Mouse (Mus musculus) thymus, adult 2 months (tissue): ENCODE data around the gene Mcrs1. TPM values are rescaled to one million over a fixed set of nuclear protein-coding genes. Genes with fewer than 3 reads are reported as not detected.

Experiments
- DNase-seq: peaks from one replicate; pipeline ENCODE4 v3.0.0; 2021
- H3K27ac ChIP-seq: fragments of 200-500 bp; 2 replicates; pipeline ENCODE4 v1.5.1; 2012; ENCODE audit warnings: low read length, control low read depth; ENCODE audit not compliant: control insufficient read depth, insufficient read depth
- H3K27me3 ChIP-seq: fragments of 200-500 bp; 2 replicates; pipeline ENCODE4 v1.6.1; 2012; ENCODE audit warnings: mild to moderate bottlenecking, low read length, moderate library complexity, mixed read lengths; ENCODE audit not compliant: control insufficient read depth, insufficient read depth
- H3K36me3 ChIP-seq: fragments of 200-500 bp; 2 replicates; pipeline ENCODE4 v1.6.1; 2012; ENCODE audit warnings: mild to moderate bottlenecking, low read length, moderate library complexity; ENCODE audit not compliant: control insufficient read depth, insufficient read depth
- H3K4me1 ChIP-seq: fragments of 200-500 bp; replicated peaks from 2 replicates; pipeline ENCODE4 v1.6.1; 2012; ENCODE audit warnings: low read length; ENCODE audit not compliant: control insufficient read depth, insufficient read depth
- H3K4me3 ChIP-seq: fragments of 200-500 bp; 2 replicates; pipeline ENCODE4 v1.5.1; 2012; ENCODE audit warnings: mild to moderate bottlenecking, low read length, control low read depth, moderate library complexity; ENCODE audit not compliant: control insufficient read depth, insufficient read depth
- CTCF ChIP-seq: fragments of 200-500 bp; IDR thresholded peaks from 2 replicates; pipeline ENCODE4 v1.5.1; 2012; ENCODE audit warnings: mild to moderate bottlenecking, control low read depth, low read length, moderate library complexity, borderline replicate concordance; ENCODE audit not compliant: control insufficient read depth, poor library complexity, insufficient read depth; ENCODE audit errors: extremely low read depth
- POLR2A ChIP-seq: fragments of 200-500 bp; IDR thresholded peaks from 2 replicates; pipeline ENCODE4 v1.6.1; 2012; ENCODE audit warnings: mild to moderate bottlenecking, low read length, control low read depth, moderate library complexity; ENCODE audit not compliant: control insufficient read depth, poor library complexity, insufficient read depth; ENCODE audit errors: extremely low read depth
- WGBS: fragments of 180-500 bp; shearing (Covaris S2); methylation state at CpG from one replicate; pipeline ENCODE4 v1.1.7; 2018; 5-methylcytosine and 5-hydroxymethylcytosine counted together
- polyA plus RNA-seq: library from polyadenylated mRNA; depleted of rRNA; stranded (reverse); fragments of >200 nt; gene quantifications from 2 replicates; pipeline ENCODE4 v1.2.3, GENCODE M21; 2012

Gene Mcrs1
- polyA plus RNA-seq, 1 experiment: 131 TPM

DNA sequence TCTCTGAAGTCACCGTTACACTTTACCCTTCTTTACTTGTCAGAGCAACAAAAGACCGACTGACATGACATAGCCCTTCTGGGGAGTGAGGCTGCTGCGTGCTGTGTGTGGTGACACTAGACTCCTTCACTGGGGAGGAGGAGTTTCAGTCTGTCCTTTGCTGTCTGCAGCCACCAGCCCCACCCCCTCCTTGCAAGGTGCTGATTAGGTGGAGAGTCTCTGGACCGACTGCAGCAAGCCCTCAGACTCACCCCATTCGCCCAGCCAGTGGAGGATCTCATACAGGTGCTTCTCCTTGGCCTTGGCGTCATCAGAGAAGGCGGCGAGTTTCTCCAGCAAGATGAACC, 33.4 kb upstream of the Mcrs1 start:
- no peak overlapping the region for H3K27ac ChIP-seq
- WGBS: 78% methylated on average over 8 of the region's 8 CpGs
- no peak overlapping the region for H3K4me3 ChIP-seq
- TF ChIP-seq POLR2A (no peak), CTCF (no peak)
- H3K27me3 ChIP-seq: no peaks in the 10 kb centered on the region
- no peak for DNase-seq
- H3K4me1 ChIP-seq: no peaks in the 10 kb centered on the region
- H3K36me3 ChIP-seq: no peaks in the 10 kb centered on the region

DNA sequence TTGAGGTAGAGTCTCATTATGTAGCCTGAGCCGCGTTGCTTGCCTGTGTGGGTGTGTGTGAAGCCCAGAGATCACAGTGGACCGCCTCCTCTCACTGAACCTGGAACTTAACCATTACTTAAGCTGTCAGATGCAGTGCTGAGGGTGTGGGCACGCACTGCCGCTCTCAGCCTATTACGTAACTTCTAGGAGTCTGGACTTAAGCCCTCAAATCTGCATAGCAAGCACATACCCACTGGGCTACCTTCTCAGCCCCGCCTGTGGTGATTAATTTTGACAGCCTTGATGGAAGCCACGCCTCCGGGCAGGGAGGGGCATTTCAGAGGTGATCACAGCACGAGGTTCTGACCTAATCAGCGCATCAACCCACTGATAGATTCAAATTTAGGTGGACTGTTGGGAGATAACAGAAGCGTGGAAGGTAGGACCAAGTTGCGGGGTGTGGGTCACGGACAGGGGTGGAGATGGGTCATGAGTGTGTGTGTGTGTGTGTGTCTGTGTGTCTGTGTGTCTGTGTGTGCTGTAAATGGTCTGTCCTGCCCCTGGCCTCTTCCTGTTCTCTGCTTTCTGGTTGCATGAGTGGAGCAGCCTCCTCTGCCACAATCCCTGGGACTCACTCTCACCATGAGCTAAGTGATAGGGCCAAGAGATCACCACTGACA, 32.9 kb upstream of the Mcrs1 start:
- no peaks in the 10 kb centered on the region for H3K27me3 ChIP-seq

DNA sequence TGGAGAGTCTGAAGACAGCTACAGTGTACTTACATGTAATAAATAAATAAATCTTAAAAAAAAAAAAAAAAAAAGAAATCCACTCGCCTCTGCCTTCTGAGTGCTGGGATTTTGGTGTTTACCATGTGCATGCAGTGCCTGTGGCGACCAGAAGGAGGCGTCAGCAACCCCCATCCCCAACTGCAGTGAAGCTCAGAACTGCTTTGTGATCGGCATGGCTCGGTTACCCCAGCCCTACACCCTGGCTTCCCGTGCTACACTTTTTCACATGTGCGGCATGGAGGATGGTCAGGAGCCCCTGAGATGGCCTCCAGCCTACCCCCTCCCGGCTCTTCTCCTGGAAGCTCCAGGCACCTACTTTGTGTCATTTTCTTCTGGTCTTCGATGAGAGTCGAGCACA, 31.7 kb upstream of the Mcrs1 start:
- Histone ChIP-seq H3K27ac (no peak overlapping the region), H3K27me3 (no peaks in the 10 kb centered on the region), H3K4me1 (no peaks in the 10 kb centered on the region), H3K4me3 (no peak overlapping the region), H3K36me3 (no peaks in the 10 kb centered on the region)
- no peak for DNase-seq
- TF ChIP-seq POLR2A: no peak
- peak; percentile 49; the same call in 1 of the 2 replicates for TF ChIP-seq CTCF
- 69% methylated on average over 10 of the region's 10 CpGs for WGBS

More for the DNA sequence above, 32.9 kb upstream of the Mcrs1 start:
- no peak for DNase-seq
- H3K4me3 ChIP-seq: no peak overlapping the region
- H3K36me3 ChIP-seq: no peaks in the 10 kb centered on the region
- TF ChIP-seq CTCF: no peak
- no peak for TF ChIP-seq POLR2A
- H3K27ac ChIP-seq: no peak overlapping the region
- H3K4me1 ChIP-seq: no peaks in the 10 kb centered on the region
- 43% methylated on average over 14 of the region's 14 CpGs for WGBS

DNA sequence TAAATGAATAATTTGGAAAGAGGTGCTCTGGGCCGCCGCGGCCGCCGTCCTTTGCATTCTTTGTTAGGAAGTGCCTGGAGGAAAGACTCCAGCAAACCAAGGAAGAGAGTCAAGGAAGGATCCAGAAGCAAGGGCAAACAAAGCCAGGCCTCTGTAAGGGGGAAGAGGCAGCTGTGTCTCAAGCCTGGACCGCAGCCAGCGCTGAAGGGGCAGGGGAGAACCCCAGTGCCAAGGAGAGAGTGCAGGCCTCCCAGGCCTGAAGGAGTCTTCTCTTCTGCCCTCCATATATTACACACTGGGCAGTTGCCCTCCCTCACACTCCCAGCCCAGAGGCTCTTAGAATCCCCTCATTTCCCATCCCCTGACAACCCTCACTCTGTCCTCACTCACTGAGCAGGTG, 26.5 kb upstream of the Mcrs1 start:
- no peak for DNase-seq
- no peak overlapping the region for H3K4me3 ChIP-seq
- no peaks in the 10 kb centered on the region for H3K27me3 ChIP-seq
- no peak overlapping the region for H3K27ac ChIP-seq
- 95% methylated on average over 7 of the region's 7 CpGs for WGBS
- no peak for TF ChIP-seq POLR2A
- no peak for TF ChIP-seq CTCF
- no peaks in the 10 kb centered on the region for H3K36me3 ChIP-seq
- H3K4me1 ChIP-seq: peaks cover 14% of the 10 kb centered on the region

DNA sequence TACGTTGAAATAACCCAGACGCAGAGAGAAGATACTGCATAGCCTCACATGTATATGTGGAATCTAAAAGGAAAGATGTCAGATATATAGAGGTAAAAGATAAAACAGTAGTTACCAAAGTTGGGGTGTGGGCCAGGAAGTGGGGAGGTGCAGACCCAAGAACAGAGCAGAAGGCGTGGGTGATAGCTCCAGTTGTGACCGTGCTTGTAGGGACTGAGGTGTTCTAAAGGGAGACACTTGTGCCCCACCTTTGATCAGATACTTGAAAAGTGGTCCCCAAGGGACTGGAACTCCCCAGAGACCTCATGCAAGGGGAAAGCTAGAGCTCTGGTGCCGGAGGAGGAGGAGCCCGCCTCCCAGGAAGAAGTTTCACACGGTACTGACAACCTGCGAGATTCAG, 24.3 kb upstream of the Mcrs1 start:
- no peaks in the 10 kb centered on the region for H3K36me3 ChIP-seq
- 58% methylated on average over 8 of the region's 8 CpGs for WGBS
- peaks cover 14% of the 10 kb centered on the region for H3K4me1 ChIP-seq
- no peaks in the 10 kb centered on the region for H3K27me3 ChIP-seq
- H3K27ac ChIP-seq: peak overlapping the region; percentile 69; the same call in 1 of the 2 replicates
- no peak for DNase-seq
- H3K4me3 ChIP-seq: 0 out of 2 replicates have a peak overlapping the region, but pooled peaks have one; percentile 8
- no peak for TF ChIP-seq POLR2A
- no peak for TF ChIP-seq CTCF

DNA sequence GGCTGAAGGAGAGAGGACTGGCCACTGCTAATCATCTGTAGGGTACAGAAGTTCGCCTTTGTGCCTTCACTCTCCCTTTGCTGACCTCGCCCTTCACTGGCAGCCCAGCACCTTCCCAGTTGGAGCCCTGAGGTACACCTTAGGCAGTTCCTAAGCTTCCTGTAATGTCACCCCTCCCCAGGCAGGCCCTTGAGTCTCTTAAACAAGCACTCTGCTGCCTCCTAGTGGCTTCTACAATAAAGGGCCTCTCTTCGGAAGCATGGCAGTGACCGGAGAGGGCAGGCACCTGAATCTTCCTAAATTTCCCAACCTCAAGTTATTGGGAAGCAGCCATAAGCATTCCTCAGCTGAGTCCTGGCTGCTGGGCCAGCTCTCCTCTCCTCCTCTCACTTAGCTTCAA, 13.9 kb upstream of the Mcrs1 start:
- Histone ChIP-seq H3K27me3 (no peaks in the 10 kb centered on the region), H3K4me1 (no peaks in the 10 kb centered on the region), H3K36me3 (no peaks in the 10 kb centered on the region), H3K27ac (no peak overlapping the region), H3K4me3 (no peak overlapping the region)
- TF ChIP-seq POLR2A: no peak
- peak; percentile 62; the same call in 1 of the 2 replicates for TF ChIP-seq CTCF
- WGBS: 49% methylated on average over 4 of the region's 4 CpGs
- DNase-seq: peak; percentile 78
